Mouse (Mus musculus) Patski (cell line): ENCODE results near the gene Ovca2. TPM values are rescaled to one million over a fixed set of nuclear protein-coding genes. Genes with fewer than 3 reads are reported as not detected.

ENCODE experiments used
- ATAC-seq: fragments of 100-300 bp; one replicate; pipeline ENCODE4 v1.8.0; 2021
- CTCF ChIA-PET: fragments of 350-600 bp; sonication (Branson Sonifier 250); formaldehyde crosslinking; loops from one replicate; lab custom pipeline; 2022; ENCODE audit warnings: inconsistent platforms; lab: Charles Lee
- POLR2A ChIA-PET: fragments of 350-600 bp; sonication (Branson Sonifier 250); formaldehyde crosslinking; loops from one replicate; lab custom pipeline; 2022; ENCODE audit warnings: antibody characterized with exemption, inconsistent platforms; lab: Charles Lee
- DNase-seq: peaks from one replicate; pipeline ENCODE4 v3.0.0-alpha.2; 2011; ENCODE audit warnings: low read depth, low spot score
- H3K27me3 ChIP-seq: fragments of 371-371 bp; one replicate; pipeline ENCODE4 v1.5.1; 2021
- CTCF ChIP-seq: fragments of 100-300 bp; IDR thresholded peaks from one replicate; pipeline ENCODE4 v1.5.1; 2021
- in situ Hi-C: fragments of 300-500 bp; cut with MboI; formaldehyde crosslinking; loops from 3 replicates; pipeline ENCODE4 v1.11.1; 2018; ENCODE audit warnings: low pct_unique_long_range_greater_than_20kb, mixed read lengths
- polyA plus RNA-seq: library from polyadenylated mRNA; unstranded; gene quantifications from one replicate; pipeline ENCODE4 v1.2.3, GENCODE M21; 2021

Gene Ovca2
- polyA plus RNA-seq, 1 experiment from 2014 or later, result 20.4 TPM

GRCm38 (mm10) chr11:75197956-75198355 lies 19.3 kb upstream of the Ovca2 start:
- TF ChIP-seq CTCF, result no peak
- CTCF ChIA-PET, result interaction anchor here (0.9 to 1.2 kb wide), 3 partner anchors 34 to 93 kb away, joined by 3 to 4 read pairs (median 3); no protein-coding TSS in a partner anchor
- no peak for DNase-seq
- H3K27me3 ChIP-seq, result peaks cover 9% of the 10 kb centered on the region
- POLR2A ChIA-PET, result interaction anchor here (0.6 kb wide), 1 partner anchor 227 kb away, joined by 3 read pairs; no protein-coding TSS in a partner anchor
- in situ Hi-C loops, result no loop called here
- no peak for ATAC-seq

DNA sequence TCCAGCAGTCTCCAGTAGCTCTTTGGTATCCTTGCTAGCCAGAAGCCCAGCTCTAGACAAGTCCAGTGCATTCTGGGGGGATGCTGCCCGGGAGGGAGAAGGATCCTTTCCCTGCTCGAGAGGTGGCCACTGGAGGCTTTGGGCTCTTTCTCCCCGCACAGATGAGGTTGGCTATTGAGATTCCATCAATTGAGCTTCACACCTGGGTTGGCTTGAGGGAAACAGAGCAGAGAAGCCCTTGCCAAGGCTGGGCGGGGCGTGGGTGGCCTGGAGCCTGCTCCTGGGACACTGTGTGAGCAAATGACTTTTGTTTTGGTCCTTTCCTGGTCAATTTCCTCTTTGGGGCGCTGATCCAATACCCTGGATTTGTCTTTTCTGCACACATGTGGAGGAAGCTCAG lies 17.5 kb upstream of the Ovca2 start:
- POLR2A ChIA-PET, result no interaction called here
- CTCF ChIA-PET, result interaction anchor here (1.1 kb wide), 1 partner anchor 94 kb away, joined by 3 read pairs; no protein-coding TSS in a partner anchor
- in situ Hi-C loops, result no loop called here
- no peak for TF ChIP-seq CTCF
- ATAC-seq (no peak), DNase-seq (no peak)
- peaks cover 9% of the 10 kb centered on the region for H3K27me3 ChIP-seq

- CTCF ChIA-PET, result interaction anchor here (2.0 kb wide), 1 partner anchor 95 kb away, joined by 9 read pairs; no protein-coding TSS in a partner anchor
- ATAC-seq, result no peak
- no peak for TF ChIP-seq CTCF
- in situ Hi-C loops, result loop anchor here (5.0 kb wide), 2 partner anchors 32 to 97 kb away; no protein-coding TSS in a partner anchor
- POLR2A ChIA-PET, result interaction anchor here (2.0 kb wide), 1 partner anchor 95 kb away, joined by 9 read pairs; no protein-coding TSS in a partner anchor
- H3K27me3 ChIP-seq, result peaks cover 9% of the 10 kb centered on the region
- DNase-seq, result no peak
Measured at GRCm38 (mm10) chr11:75194850-75195461, 16.3 kb upstream of the Ovca2 start.

- POLR2A ChIA-PET, result interaction anchor here (0.5 to 2.0 kb wide), 5 partner anchors 11 to 96 kb away, joined by 3 to 9 read pairs (median 3); partner anchors contain the start of gene Ovca2
- DNase-seq (no peak), ATAC-seq (no peak)
- CTCF ChIA-PET, result interaction anchor here (1.1 to 2.0 kb wide), 5 partner anchors 15 to 210 kb away, joined by 3 to 9 read pairs (median 4); no protein-coding TSS in a partner anchor
- peaks cover 9% of the 10 kb centered on the region for H3K27me3 ChIP-seq
- in situ Hi-C loops, result loop anchor here (5.0 kb wide), 2 partner anchors 33 to 98 kb away; no protein-coding TSS in a partner anchor
- TF ChIP-seq CTCF, result no peak
Measured at GRCm38 (mm10) chr11:75194121-75194849, 15.7 kb upstream of the Ovca2 start.

- ChIA-PET CTCF (interaction anchor here (1.1 to 2.2 kb wide), 6 partner anchors 16 to 270 kb away, joined by 3 to 9 read pairs (median 4); no protein-coding TSS in a partner anchor), POLR2A (interaction anchor here (0.5 to 2.0 kb wide), 6 partner anchors 11 to 434 kb away, joined by 3 to 9 read pairs (median 3); partner anchors contain the start of gene Ovca2)
- ATAC-seq (no peak), DNase-seq (no peak)
- in situ Hi-C loops, result loop anchor here (5.0 kb wide), 2 partner anchors 34 to 99 kb away; no protein-coding TSS in a partner anchor
- peaks cover 9% of the 10 kb centered on the region for H3K27me3 ChIP-seq
- no peak for TF ChIP-seq CTCF
Measured at GRCm38 (mm10) chr11:75193256-75194071, 14.8 kb upstream of the Ovca2 start, which contains the start of gene Rtn4rl1. Rtn4rl1 (plus strand) TSS chr11:75193783.

DNA sequence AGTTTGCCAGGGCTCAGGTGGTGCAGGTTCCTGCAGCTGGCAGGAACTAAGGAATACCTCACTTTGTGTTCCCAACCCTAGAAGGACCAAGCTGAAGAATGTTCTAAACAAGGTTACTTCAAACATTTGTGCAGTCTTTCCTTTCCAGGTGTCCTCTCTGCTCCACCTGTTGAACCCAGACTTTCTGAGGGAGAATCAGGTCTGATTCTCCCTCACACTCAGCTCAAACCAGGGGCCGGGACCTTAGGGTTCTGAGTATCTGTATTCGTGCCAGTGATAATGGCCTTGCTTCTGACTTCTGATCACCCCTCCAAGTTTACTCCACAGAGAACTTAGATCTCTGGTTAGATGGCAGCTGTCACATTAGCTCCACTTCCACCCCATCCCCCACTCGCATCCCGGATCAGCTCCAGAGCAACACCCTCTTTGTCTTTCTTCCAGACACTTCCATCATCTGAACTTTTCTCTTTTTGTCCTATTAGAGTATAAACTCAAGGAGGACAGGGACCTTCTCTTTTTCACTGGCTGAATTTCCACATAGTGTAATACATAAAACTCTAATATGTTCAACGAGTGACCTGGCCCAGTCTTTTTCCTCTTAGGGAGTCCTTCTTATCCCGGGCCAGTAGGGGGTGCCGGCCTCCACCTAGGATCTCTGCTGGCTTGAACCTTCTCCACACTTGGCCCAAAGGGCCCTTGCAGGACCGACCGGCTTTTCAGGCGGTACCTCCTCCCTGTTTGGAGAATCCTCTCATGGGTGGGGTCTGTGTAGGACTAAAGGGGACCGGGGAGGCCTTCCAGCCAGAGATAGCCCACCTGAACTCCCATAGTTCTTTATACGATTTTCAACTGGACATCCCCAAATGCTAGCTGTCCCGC lies 13.9 kb upstream of the Ovca2 start:
- ChIA-PET CTCF (interaction anchor here (0.9 to 2.7 kb wide), 10 partner anchors 13 to 270 kb away, joined by 3 to 21 read pairs (median 4); no protein-coding TSS in a partner anchor), POLR2A (interaction anchor here (1.0 to 2.0 kb wide), 3 partner anchors 10 to 98 kb away, joined by 4 to 9 read pairs (median 7); partner anchors contain the start of gene Ovca2)
- H3K27me3 ChIP-seq, result peaks cover 9% of the 10 kb centered on the region

DNA sequence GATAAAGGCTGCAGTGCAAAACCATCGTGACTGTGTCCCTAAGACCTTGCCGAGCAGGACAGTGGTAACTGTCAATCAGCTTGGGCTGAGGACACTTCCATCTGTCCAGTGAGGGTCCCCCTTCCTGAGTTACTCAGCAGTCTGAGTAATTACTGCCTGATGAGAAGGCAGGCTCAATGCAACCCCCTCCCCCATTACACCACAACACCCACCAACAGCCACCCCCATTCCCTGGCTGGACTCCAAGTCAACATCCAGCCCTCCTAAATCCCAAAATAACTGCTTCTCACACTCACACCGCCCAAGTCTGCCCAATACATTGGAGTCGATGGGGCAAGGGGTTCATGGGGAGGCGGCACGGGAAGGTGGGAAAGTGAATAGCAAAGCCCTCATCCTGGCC lies 13.2 kb upstream of the Ovca2 start:
- CTCF ChIA-PET, result interaction anchor here (0.9 to 2.7 kb wide), 7 partner anchors 12 to 271 kb away, joined by 4 to 21 read pairs (median 5); no protein-coding TSS in a partner anchor
- POLR2A ChIA-PET, result interaction anchor here (1.4 kb wide), 1 partner anchor 13 kb away, joined by 7 read pairs; the partner anchor contains the start of gene Ovca2
- DNase-seq (no peak), ATAC-seq (no peak)
- TF ChIP-seq CTCF, result no peak
- in situ Hi-C loops, result loop anchor here (5.0 kb wide), 2 partner anchors 35 to 100 kb away; no protein-coding TSS in a partner anchor
- H3K27me3 ChIP-seq, result peaks cover 9% of the 10 kb centered on the region

More for the DNA sequence above, 13.9 kb upstream of the Ovca2 start:
- in situ Hi-C loops, result loop anchor here (5.0 kb wide), 2 partner anchors 35 to 100 kb away; no protein-coding TSS in a partner anchor
- DNase-seq, result no peak
- TF ChIP-seq CTCF, result no peak
- ATAC-seq, result peak; percentile 27

- CTCF ChIA-PET, result interaction anchor here (0.7 to 2.7 kb wide), 4 partner anchors 21 to 103 kb away, joined by 3 to 21 read pairs (median 4); no protein-coding TSS in a partner anchor
- in situ Hi-C loops, result loop anchor here (5.0 kb wide), 2 partner anchors 36 to 101 kb away; no protein-coding TSS in a partner anchor
- peaks cover 9% of the 10 kb centered on the region for H3K27me3 ChIP-seq
- no peak for ATAC-seq
- POLR2A ChIA-PET, result interaction anchor here (0.7 to 0.9 kb wide), 2 partner anchors 12 to 41 kb away, joined by 3 read pairs; partner anchors contain the start of gene Ovca2
- DNase-seq, result no peak
- no peak for TF ChIP-seq CTCF
Measured at GRCm38 (mm10) chr11:75190905-75191441, 12.3 kb upstream of the Ovca2 start, which contains the start of gene Dph1. Dph1 (minus strand) TSS chr11:75191241.
